Mouse (Mus musculus): ENCODE results near the gene Cog5.

GRCm38 (mm10) chr12:31634343-31635239 is 20.1 kb upstream of the Cog5 start, which contains the start of gene Bcap29:
- peak; percentile 17; the same call in 1 of the 2 replicates for TF ChIP-seq USF1 (IDR thresholded peaks at IDR 0.05; ENCODE audit: low read depth, low read length)
- 0 out of 2 replicates have a peak, but pooled peaks have one; percentile 10 for TF ChIP-seq KAT2A (IDR thresholded peaks at IDR 0.05; ENCODE audit: insufficient replicate concordance, low read length)
- TF ChIP-seq ZNF384 (IDR thresholded peaks at IDR 0.05; ENCODE audit: low read depth, low read length), result no peak

Measured in CH12.LX (cell line).